Mouse (Mus musculus): ENCODE results near the gene Clic1.

Clic1 gene

DNA sequence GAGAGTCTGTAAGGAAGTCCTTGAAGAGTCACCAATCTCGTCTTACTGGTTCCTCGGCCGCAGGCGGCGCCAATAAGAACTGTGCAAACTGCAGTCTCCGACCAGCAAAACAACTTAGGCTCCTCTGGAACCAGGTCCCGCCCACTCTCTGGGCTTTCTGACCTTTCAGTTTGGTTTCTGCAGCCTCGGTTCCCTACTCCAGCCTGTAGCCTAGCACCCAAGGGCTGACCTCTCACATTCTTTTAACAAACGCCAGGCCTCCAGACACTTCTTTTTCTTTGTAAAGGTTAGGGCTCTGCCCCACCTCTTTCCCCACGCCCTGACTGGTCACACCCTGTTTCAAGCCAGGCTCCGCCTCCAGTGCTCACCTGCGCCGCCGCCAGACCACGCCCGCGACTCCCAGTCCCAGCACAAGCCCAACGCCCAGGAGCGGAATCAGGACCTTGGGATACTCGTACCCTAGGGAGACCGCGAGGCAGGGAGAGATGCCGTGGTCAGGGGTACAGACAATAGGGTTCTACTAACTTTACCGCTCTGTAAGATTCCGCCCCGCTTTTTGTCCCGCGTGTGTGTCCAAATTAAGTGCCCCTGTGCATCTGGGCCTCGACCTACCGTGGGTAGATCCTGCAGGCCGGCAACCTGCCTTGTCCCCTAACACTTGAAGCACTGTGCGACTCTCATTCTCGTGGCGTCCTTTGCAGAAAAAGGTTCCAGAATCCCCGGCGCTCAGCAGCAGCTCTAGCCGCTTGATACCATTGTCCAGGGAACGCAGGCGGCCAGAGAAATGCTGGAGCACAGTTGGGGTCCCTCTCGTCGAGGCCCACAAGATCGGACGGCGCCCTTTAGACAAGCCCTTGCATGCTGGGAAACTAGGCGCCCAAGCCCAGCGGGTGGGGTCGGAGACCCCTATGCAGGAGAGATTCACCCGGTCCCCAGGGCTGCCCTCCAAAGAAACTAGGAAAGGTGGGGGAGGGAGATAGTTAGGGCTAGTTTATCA, 15.5 kb downstream of the Clic1 start, which contains the start of gene Ly6g6c:
Gene Ly6g6c, plus strand, starts transcription at position 438 of the 997 bp plus-strand sequence.
- no peak for DNase-seq (ENCODE audit: low spot score)

DNA sequence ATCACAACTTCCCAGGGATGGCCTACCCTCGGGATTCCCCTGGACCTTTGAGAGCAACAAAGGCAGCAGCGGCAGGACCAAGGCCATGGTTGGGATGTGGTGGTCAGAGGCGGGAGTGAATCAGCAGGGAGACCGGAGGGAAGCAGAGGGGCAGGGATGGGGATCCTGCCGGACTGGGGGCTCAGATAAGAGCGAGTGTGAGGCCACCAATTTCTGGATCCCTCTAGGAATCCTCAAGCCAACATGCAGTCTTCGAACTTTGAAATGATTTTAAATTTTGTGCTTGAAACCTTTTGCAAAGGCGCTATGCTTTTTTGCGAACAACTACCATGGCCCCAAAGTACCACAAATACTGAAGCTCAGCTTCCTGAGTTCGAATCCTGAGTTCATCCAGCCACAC, 16.3 kb downstream of the Clic1 start, which contains the start of gene Mpig6b:
Gene Mpig6b, minus strand, starts transcription at position 101 of the 400 bp plus-strand sequence.
- DNase-seq (ENCODE audit: low spot score), result no peak

DNA sequence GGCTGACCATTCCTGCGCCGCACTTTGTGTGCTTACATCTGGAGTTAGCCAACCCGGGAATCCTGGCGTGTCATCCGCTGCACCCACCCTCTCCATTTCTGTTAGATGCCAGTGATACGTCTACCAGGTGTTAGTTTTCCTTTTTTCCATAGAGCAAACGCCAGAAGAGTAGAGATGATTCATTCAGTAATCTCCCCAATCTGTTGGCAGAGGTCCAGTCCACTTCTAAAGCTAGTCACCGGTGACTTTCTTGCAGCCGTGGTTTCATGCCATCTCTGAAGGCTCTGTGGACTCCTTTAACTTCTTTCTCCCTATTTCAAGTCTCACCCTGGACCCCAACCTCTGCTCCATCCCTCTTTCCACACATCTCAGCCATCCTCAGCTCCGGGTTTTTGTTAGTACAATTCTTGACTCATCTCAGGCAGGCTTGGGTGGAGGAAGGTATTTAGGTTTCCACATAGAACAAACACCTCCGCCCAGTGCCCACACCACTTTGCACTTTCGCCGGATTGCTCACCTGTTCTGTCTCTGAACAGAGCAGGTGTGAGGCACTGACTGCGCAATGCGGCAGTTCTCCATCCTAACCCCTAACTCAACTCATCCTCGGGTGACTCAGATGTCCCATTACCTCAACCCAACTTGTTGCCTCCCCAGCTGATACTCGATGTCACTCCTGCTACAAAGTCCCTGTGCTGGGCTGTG, 18.6 kb downstream of the Clic1 start:
- DNase-seq (ENCODE audit: low spot score), result no peak

DNA sequence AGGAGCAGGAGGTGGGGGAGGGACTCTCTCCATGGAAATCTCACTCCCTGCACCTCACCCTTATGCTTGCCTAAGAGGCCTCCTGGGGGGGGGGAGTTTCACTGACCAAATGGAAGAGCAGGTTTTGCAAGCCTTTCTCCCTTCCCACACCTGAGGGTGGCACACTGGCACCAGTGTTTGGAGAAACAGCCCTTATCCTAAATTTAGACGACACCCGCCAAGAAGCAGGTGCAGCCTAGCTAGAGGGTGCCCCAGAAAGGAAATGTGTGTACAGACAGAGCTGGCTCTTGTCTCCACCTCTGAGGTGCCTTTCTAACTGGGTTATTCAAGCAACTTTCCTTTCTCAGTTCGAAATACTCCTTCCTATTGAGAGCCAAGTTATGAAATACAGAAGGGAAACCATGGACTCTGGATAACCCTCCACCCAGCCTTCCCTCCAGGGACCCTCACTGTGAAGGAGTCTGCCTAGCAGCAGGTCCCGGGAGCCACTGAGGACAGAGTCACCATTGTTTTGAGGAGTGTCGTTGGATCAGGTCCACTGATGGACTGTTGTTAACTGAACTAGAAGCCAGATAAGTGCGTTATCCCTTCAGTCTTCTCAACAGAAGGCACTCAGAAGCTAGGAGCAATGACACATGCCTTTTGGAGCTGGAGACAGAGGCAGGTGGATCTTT, 20.9 kb downstream of the Clic1 start:
- DNase-seq (ENCODE audit: low spot score), result no peak

DNA sequence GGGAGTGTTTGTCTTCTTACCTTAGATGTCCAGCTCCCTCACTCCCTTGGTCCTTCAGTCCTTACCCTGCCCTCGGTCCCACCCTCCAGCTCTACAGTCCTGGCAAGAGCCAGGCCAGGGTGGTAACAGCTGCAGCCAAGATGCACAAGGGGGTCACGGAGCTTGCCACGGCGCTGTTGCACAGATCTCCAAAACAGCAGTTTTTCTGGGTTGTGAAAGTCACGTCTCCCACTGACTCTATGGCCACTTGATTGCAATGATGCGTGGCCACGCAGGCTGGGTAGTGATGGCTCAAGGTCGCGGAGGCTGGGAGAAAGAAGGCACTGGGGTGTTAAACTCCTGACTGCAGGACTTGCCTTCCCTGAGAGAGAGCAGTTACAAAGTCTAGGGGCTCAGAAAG, 21.7 kb downstream of the Clic1 start:
- no peak for DNase-seq (ENCODE audit: low spot score)

DNA sequence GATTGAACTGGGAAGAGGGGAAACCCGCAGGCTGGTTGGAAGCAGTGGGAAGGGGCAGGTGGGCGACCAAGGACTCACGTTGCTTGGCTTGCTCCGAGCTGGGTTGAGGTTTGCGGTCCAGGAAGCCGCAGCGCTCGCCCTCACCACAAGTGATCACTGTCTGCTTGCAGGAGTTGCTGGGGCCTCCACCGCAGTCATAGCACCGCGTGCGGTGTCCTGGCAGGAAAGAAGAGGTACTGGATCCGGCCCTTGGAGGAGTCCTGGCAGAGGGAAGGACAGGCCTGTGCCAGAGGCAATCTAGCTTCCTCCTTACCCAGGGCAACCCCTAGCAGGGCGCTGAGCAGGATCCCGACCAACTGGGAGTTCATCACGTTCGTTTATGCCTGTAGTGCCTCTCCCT, 24.3 kb downstream of the Clic1 start:
- DNase-seq (ENCODE audit: low spot score), result no peak

GRCm38 (mm10) chr17:35076507-35077176, 26.9 kb downstream of the Clic1 start, which contains the start of gene Ly6g6e:
Gene Ly6g6e (plus strand): TSS chr17:35076902.
- DNase-seq (ENCODE audit: low spot score), result no peak

DNA sequence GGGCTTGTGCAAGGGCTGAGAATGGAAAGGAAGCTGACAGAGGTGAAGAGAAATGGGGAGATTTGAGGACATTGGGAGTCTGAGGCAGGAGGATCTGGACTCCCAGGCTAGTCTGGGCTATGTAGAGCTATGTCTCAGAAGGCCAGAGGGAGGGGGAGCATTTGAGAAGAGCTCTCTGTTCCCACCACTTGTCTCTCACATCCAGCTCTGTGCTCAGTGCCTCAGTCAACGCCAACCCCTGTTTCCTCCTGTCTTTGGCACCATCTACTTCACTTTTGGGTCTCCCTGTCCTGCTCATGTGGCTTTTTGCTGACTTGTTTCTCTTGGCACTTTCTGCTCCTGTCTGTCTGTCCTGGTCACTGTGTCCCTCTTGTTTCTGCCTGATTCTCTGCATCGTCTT, 27.5 kb downstream of the Clic1 start:
- no peak for DNase-seq (ENCODE audit: low spot score)

GRCm38 (mm10) chr17:35077786-35078233, 28.0 kb downstream of the Clic1 start, which contains the start of gene Ly6g6d:
Gene Ly6g6d (minus strand): TSS chr17:35078065.
- DNase-seq (ENCODE audit: low spot score), result no peak

- DNase-seq (ENCODE audit: low spot score), result no peak
These were observed 30.0 kb downstream of the Clic1 start for GRCm38 (mm10) chr17:35079778-35080177.

DNA sequence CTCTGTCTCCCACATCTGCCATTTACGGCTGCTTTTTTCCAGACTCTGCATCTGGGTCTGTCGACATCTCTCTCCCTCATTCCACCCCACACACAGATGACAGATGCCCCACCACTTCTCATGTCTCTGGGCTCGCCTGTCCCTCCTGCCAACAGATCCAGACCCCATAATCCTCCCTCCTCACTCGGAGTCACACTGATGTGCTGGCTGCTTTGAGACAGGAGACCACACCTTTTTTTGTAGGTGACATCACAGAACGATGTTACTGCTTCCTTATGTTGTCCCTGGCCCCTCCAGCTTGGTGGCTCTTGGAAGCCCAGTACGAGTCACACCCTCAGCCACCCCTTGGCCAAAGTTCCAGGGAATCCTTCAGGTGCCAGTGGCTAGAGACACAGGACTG, 30.5 kb downstream of the Clic1 start:
- DNase-seq (ENCODE audit: low spot score), result no peak

DNA sequence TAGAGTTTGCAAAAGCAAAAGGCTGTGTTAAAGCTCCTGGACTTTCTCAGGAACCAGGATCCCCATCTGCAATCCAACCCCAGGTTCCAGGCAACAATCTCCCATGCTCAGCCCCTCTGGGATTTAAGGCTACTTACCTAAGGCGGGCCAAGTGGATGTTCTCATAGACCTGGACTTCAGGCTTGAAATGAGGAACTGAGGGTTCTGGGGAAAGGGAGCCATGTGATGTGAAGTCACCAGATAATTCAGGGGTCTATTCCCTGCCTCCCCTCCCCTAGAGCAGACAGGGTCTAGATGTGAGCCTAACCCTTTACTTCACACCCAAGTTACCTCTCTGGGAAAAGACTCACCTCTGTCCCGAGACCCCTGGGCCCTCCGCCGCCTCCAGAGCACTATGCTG, 30.9 kb downstream of the Clic1 start:
- DNase-seq (ENCODE audit: low spot score), result no peak

GRCm38 (mm10) chr17:35082841-35083576, 33.2 kb downstream of the Clic1 start:
- DNase-seq (ENCODE audit: low spot score), result no peak

DNA sequence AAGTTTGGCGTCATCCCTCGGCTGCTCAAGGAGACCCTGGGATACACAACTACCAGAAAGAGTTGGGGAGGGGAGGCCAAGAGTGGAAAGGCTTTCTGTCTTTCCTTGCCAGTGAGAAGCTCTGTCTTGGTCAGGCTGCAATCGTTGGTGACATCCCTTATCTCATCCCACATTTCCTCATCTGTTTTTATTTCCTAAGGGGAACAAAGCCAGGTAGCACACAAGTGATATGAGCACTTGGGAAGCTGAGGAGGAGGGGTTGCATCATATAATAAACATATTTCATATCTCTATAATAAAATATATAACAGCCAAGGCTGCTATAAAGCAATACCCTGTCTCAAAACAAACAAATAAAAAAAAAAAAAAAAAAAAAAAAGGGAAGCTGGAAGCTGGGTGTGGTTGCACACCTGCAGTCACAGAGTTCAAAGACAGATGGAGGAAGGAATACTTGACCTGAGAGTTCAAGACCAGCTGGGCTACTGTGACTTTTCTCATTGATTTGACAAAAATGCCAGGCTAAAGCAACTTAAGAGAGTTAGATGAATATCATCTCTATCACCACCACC, 34.2 kb downstream of the Clic1 start:
- DNase-seq (ENCODE audit: low spot score), result no peak

- DNase-seq (ENCODE audit: low spot score), result no peak
These were observed 35.6 kb downstream of the Clic1 start, which contains the start of gene Ly6g6f for GRCm38 (mm10) chr17:35085208-35085865. Gene Ly6g6f (minus strand): TSS chr17:35085610.

DNA sequence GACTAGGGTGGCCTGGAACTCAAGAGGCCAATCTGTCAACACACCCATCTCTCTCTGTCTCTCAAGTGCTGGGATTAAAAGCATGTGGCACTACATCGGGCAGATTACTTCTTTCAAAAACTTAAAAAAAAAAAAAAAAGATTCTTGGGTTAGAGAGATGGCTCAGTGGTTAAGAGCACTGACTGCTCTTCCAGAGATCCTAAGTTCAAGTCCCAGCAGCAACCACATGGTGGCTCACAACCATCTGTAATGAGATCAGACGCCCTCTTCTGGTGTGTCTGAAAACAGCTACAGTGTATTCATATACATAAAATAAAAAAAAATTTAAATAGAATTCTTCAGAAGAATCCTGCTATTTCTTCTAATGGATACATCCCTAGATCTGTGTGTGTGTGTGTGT, 38.4 kb downstream of the Clic1 start:
- DNase-seq (ENCODE audit: low spot score), result no peak

DNA sequence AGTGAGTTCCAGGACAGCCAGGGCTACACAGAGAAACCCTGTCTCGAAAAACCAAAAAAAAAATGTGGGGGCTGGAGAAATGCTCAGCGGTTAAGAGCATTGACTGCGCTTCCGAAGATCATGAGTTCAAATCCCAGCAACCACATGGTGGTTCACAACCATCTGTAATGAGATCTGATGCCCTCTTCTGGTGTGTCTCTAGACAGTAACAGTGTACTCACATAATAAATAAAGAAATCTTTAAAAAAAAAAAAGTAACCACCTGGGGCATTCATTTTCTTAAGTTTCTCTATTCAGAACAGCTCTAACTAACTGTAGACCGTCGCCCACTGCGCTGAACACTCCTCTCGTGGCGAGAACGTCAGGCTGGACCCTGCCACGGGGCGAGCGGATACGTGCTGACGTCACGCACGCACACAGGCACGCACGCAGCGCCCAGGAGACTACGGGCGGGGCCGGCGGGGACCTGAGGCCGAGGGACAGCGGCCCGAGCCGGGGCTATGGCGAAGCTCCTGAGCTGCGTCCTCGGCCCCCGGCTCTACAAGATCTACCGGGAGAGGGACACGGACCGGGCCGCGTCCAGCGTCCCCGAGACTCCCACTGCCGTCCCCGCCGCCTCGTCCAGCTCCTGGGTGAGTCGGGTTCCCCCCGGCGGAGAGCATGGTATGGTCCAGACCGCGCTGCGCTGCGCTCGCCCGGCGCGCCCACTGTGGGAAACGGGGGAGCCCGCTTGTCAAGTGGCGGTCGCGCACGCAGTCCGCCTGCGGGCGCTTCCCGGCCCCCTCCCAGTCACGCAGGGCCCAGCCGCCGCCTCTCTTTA, 39.3 kb downstream of the Clic1 start, which contains the start of gene Abhd16a:
Gene Abhd16a, plus strand, starts transcription at position 439 of the 820 bp plus-strand sequence.
- DNase-seq (ENCODE audit: low spot score), result peak; percentile 93

GRCm38 (mm10) chr17:35090166-35090932, 40.6 kb downstream of the Clic1 start:
- no peak for DNase-seq (ENCODE audit: low spot score)
